Mouse (Mus musculus) T-helper 1 cell (primary cell): ENCODE results near the gene Mex3b.

Experiments
- in situ Hi-C: fragments of 300-600 bp; cut with MboI, MseI; formaldehyde crosslinking; loops from one replicate; pipeline ENCODE4 v1.15.1; 2025; ENCODE audit warnings: high pct_unique_total_duplicates

The Mex3b gene

DNA sequence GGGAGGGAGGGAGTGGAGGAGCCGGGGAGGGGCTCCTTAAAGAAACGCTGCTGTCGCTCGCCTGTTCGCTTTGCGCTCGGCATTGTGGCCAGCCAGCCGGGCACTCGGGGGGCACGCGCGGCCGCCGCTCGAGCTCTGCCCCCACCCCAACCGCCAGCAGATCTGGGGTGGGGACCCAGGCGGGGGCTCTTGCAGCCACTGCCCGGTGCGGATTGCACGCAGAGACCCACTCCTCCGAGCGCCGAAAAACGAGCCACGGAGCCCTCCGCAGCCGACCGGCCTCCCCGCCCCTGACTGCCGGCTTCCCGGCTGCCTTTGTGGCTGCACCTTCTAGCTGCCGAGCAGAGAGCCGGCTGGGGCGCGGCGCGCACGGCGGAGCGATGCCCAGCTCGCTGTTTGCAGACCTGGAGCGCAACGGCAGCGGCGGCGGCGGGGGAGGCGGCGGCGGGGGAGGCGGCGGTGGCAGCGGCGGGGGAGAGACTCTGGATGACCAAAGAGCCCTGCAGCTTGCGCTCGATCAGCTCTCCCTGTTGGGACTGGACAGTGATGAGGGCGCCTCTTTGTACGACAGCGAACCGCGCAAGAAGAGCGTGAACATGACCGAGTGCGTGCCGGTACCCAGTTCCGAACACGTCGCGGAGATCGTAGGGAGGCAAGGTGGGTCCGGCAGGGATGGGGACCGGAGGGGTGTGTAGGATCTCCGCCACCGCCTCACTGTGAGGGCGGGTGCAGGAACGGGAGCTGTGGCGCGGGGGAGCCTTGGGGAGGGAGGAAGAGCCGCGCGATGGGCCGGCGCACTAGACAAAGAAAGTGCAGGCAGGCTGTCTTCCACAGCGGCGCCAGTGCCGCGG lies at the start of gene Mex3b:
Mex3b (plus strand) TSS at position 63 of the 851 bp plus-strand sequence.
- in situ Hi-C loops, result no loop called here

- in situ Hi-C loops, result no loop called here
Measured at GRCm38 (mm10) chr7:82819541-82819940, 47.6 kb upstream of the Mex3b start.

DNA sequence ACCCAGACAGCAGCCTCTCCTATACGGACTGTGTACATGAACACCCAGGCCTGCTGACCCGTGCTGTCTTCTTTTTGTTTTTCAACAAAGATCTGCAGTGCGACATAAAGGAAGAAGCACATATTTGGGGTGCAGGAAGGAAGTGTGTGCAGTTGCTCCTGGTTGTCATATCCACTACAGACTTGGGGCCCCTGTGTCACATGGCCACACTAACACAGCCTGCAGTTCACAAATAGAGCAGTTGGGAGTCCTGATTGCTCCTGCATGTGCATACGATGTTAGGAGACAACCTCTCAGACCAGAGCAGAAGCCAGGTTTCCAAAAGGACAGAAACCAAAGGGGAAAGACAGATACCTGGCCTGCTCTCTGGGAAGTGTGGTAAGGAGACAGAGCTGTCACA lies 46.5 kb upstream of the Mex3b start:
- in situ Hi-C loops, result no loop called here

- in situ Hi-C loops, result no loop called here
Measured at GRCm38 (mm10) chr7:82821501-82821900, 45.6 kb upstream of the Mex3b start.

DNA sequence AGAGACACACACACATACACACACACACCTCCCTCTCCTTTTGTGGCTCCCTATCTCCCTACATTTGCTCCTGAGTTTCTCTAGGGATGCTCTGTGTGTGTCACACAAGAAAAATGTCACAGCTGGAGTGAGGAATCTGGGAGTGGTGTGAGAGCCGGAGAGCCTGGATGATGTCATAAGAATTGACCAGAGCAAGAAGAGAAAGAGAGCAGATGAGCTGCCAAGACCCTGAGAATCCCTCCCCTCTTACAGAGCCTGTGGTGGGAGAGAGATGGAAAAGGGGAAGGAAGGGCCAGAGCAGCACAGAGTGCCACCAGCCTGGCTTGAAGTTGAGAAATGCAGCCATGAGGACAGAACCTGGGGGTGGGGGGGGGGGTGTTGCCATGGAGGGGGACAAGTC lies 44.6 kb upstream of the Mex3b start:
- in situ Hi-C loops, result no loop called here

GRCm38 (mm10) chr7:82828193-82828592 lies 38.9 kb upstream of the Mex3b start:
- in situ Hi-C loops, result no loop called here

GRCm38 (mm10) chr7:82829516-82829915 lies 37.6 kb upstream of the Mex3b start:
- in situ Hi-C loops, result no loop called here

GRCm38 (mm10) chr7:82834471-82834870 lies 32.7 kb upstream of the Mex3b start:
- in situ Hi-C loops, result no loop called here

DNA sequence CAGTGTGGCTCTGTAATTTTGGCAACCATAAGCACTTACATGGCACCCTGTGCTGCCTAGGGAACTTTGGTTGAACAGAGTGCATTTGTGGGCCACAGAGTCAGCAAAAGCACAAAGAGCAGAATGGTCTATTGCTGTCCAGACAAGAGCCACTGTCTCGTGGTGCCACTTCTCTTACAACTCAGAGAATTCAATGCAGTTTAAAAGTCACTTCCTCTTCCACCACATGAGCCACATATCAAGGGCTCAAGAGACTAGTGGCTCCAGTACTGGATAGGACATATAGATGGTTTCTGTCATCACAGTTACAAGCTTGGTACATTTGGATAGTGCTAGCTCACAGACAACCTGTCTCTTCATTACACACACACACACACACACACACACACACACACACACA lies 28.7 kb upstream of the Mex3b start:
- in situ Hi-C loops, result no loop called here

DNA sequence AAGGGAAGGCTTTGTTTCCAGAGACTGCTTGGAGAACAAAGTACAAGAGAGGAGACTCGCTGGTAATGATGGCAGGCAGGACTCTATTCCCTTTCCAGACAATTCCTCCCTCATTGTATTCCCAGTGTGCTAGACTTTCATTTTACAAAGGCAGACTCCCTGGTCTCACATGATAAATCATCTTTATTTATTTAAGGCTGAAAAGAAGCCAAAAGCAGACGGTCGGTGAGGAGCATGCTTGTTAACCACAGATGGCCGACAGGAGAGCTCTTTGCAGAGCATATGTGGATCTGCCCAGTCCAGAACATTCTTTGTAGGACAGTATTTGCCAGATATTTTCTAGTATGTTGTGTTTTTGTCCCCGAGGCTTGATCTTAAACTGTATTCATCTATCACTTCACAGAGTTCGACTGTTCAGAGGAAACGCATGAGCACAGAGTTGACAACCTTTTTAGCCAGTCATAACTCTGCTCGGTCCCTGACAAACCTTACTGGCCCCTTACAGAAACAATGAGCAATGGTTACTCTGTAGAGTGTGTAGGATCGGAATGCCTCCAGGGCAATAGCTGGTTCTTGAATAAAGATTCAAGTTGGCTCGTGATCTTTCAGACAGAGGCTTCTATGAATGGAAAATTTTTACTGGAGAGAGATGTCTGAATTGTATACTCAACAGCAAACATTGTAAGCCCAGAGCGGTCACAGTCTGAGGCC lies 28.0 kb upstream of the Mex3b start:
- in situ Hi-C loops, result no loop called here

- in situ Hi-C loops, result no loop called here
Measured at GRCm38 (mm10) chr7:82842222-82842920, 24.8 kb upstream of the Mex3b start.

- in situ Hi-C loops, result no loop called here
Measured at GRCm38 (mm10) chr7:82850756-82851155, 16.4 kb upstream of the Mex3b start.

- in situ Hi-C loops, result no loop called here
Measured at GRCm38 (mm10) chr7:82851670-82852069, 15.5 kb upstream of the Mex3b start.

DNA sequence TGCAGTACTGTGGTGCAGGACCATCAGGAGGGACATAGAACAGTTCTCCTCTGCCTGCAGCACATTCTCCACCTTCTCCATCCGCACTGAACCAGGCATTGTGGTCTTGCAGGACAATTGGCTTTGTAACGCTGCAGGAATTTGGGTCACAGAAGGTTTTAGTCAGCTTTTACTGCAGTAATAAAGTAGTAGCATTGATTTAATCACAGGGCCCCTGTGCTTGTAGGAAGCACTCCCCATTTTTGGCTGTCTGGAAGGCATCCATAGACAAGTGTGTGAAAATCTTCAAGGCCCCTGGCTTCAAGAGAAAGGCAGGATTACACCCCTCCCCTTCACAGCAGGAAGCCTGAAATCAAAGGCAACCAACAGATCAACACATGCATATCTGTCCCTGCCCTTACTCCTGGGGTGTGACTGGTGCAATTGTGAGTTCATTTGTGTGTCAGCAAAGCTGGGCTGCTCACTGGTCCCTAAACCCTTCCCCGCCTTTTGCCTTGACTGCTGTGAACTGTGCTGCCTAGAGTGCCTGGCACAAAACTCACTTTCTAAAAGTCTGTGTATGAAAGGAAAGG lies 12.9 kb upstream of the Mex3b start:
- in situ Hi-C loops, result no loop called here

DNA sequence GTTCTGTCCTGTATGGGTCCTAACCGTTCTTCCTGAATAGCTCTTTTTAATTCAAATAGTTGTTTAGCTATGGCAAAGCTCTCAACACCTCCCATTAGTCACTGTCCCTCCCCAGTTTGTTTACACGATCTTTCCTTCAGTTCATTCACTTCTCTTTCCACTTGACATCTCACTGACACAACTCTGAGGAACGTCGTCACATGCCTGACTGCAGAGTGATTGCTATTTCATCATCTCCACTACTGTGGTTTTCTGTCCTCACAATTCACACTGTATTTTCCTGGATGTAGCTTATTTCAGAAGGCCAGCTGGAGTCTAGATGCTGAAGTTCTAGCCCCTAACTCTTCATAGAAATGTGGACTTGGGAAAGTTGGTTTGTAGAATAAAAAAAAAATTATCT lies 8.5 kb upstream of the Mex3b start:
- in situ Hi-C loops, result no loop called here

GRCm38 (mm10) chr7:82860626-82861025 lies 6.5 kb upstream of the Mex3b start:
- in situ Hi-C loops, result no loop called here

GRCm38 (mm10) chr7:82863341-82863740 lies 3.8 kb upstream of the Mex3b start:
- in situ Hi-C loops, result no loop called here

- in situ Hi-C loops, result no loop called here
Measured at GRCm38 (mm10) chr7:82864260-82864990, 2.7 kb upstream of the Mex3b start.

GRCm38 (mm10) chr7:82864991-82865771 lies 2.0 kb upstream of the Mex3b start:
- in situ Hi-C loops, result no loop called here

DNA sequence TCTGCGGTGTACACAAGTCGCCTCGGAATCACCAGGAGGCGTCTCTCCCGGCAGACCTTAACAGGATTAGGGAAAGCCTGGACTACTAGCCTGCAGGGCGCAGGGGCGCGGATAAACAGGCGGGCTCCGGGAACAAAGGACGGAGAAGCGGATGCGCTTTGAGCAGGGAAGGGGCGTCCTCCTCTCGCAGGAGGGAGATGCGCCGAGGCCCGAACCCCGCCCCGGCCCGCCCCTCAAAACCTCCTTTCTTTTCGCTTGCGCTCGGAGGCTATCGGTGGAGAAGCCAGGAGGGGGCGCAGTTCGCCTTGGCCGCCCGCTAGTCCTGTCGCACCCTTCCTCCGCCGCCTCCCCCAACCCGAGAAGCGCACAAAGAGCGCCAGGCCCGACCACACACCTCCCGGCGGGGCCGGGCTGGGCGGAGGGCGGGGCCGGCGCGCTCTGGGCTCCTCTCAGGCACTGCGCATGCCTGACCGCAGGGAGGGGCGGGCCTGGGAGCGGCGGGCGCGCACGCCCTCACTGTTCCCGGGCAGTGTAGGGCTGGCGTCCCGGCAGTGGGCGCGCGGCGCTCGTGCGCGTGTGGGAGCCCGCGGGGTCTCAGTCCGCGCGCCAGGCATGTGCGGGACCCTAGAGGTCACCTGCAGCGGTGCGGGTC lies 1.2 kb upstream of the Mex3b start:
- in situ Hi-C loops, result no loop called here
